In the genomic region with DNA sequence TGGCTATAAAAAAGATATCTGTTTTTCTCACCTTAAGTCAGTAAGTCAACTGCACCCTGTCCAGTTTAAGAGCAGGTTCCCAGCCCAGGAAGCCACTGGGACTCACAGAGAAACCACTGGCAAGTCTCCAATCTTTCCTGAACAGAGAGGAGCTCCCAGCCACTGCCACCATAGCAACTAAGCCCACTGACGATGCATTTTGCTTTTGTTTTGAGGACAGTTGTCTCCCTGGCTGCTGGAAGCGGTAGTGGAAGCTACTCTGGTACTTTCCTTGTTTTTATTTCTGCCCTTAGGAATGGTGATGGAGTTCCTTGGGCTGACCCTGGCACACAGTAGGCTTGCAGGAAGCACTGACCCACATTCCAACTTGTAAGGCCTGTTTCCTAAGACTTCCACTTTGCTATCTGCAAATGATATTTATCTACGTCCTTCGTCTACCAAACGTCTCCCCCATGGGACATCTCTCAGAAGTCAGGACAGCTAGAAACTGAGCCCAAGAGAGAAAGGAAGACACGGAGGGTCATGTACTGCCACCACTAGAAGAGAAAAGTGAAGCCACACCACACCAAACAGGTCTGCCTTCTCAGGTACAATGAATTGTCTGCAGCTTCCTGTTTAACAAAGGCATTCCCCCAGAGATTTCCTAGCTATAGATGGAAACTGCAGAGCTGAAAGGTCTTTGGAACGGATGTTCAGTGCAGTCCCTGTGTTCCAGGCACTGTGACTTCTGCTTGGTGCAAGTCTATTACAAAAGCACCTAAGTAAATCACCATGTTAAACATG, we compare ENCODE assay signal across 21 mouse cellular contexts.
A peak's percentile ranks its signal among the peaks of the same experiment; 100 is the strongest.
DNase-seq lines count a peak whose midpoint lies in the region; ATAC-seq lines count a peak whose summit lies in the region.
"Had no signal": no experiment of that assay in that cellular context is flagged by ENCODE, and none has a peak within 500 bp of the region (broad histone marks: within the 10 kb centered on the region; RNA-seq: fewer than 3 reads in every experiment).

No protein-coding gene starts in this region.

- H3K9me3 ChIP-seq in neural tube, embryonic 14.5 days (ENCODE audit: control insufficient read depth, low read length): no peaks in the 10 kb centered on the region
- H3K9me3 ChIP-seq in neural tube, embryonic 15.5 days (replicated peaks): no peaks in the 10 kb centered on the region
- H3K9me3 ChIP-seq: heart, embryonic 15.5 days; intestine, embryonic 15.5 days; limb, embryonic 12.5 days; liver, embryonic 13.5 days; lung, embryonic 15.5 days had no signal

- no peaks in the 10 kb centered on the region for H3K36me3 ChIP-seq in neural tube, embryonic 14.5 days (ENCODE audit: control insufficient read depth, insufficient read depth, low read length)
- no peaks in the 10 kb centered on the region for H3K36me3 ChIP-seq in neural tube, embryonic 15.5 days
- H3K36me3 ChIP-seq: heart, embryonic 15.5 days; intestine, embryonic 15.5 days; limb, embryonic 12.5 days; liver, embryonic 13.5 days; lung, embryonic 15.5 days had no signal

- no peaks in the 10 kb centered on the region for H3K27me3 ChIP-seq in neural tube, embryonic 14.5 days (ENCODE audit: control insufficient read depth, insufficient read depth, low read length)
- no peaks in the 10 kb centered on the region for H3K27me3 ChIP-seq in neural tube, embryonic 15.5 days (replicated peaks)
- H3K27me3 ChIP-seq: heart, embryonic 15.5 days; intestine, embryonic 15.5 days; limb, embryonic 12.5 days; liver, embryonic 13.5 days; lung, embryonic 15.5 days had no signal

- WGBS in neural tube, embryonic 14.5 days: 62% methylated on average over 7 of the region's 7 CpGs
- 57% methylated on average over 7 of the region's 7 CpGs for WGBS in neural tube, embryonic 15.5 days

- ATAC-seq in neural tube, embryonic 14.5 days (ENCODE audit: low read depth): peak; percentile 71; the same call in 1 of the 2 replicates
- ATAC-seq in neural tube, embryonic 15.5 days (ENCODE audit: low FRiP score): no peak
- ATAC-seq: forebrain, embryonic 16.5 days; intestine, embryonic 15.5 days had no signal

- H3K4me3 ChIP-seq in neural tube, embryonic 14.5 days (ENCODE audit: low read depth, low read length): no peak overlapping the region
- H3K4me3 ChIP-seq in neural tube, embryonic 15.5 days (replicated peaks): no peak overlapping the region
- H3K4me3 ChIP-seq: heart, embryonic 15.5 days; intestine, embryonic 15.5 days; left cerebral cortex, adult 2 months; limb, embryonic 12.5 days; liver, embryonic 13.5 days; lung, embryonic 15.5 days; myocyte had no signal

- peak; percentile 41 for DNase-seq in heart, adult 8-10 months (ENCODE audit: low spot score)
- DNase-seq in heart, postnatal 10 days: no peak
- DNase-seq in layer of hippocampus, postnatal 10 days (ENCODE audit: low spot score in 2 of 2): peak; percentile 13 to 15
- no peak for DNase-seq in layer of hippocampus, postnatal 25 days (ENCODE audit: extremely low spot score in 1 of 2, low spot score in 1 of 2)
- peak; percentile 7 for DNase-seq in skeletal muscle tissue, adult 2 months (ENCODE audit: low read depth, low spot score)
- DNase-seq in urinary bladder, postnatal 14 days (ENCODE audit: low spot score): no peak
- DNase-seq: cerebellum, postnatal 25 days; gastrocnemius, postnatal 14 days; liver, embryonic 13.5 days; right cerebral cortex, adult 18-20 months; spleen, adult 18-20 months; thymus, adult 18-20 months had no signal

- H3K27ac ChIP-seq in neural tube, embryonic 14.5 days (ENCODE audit: low read depth, low read length): no peak overlapping the region
- no peak overlapping the region; the same call in 1 of the 2 replicates for H3K27ac ChIP-seq in neural tube, embryonic 15.5 days (replicated peaks)
- H3K27ac ChIP-seq: heart, embryonic 15.5 days; intestine, embryonic 15.5 days; left cerebral cortex, adult 2 months; limb, embryonic 12.5 days; liver, embryonic 13.5 days; lung, embryonic 15.5 days had no signal

- H3K9ac ChIP-seq in neural tube, embryonic 14.5 days (replicated peaks; ENCODE audit: low read depth, low read length): no peak overlapping the region
- no peak overlapping the region for H3K9ac ChIP-seq in neural tube, embryonic 15.5 days (replicated peaks)
- H3K9ac ChIP-seq: heart, embryonic 15.5 days; intestine, embryonic 15.5 days; limb, embryonic 12.5 days; liver, embryonic 13.5 days; lung, embryonic 15.5 days had no signal

- no peak overlapping the region for H3K4me2 ChIP-seq in neural tube, embryonic 14.5 days (ENCODE audit: low read depth, low read length)
- H3K4me2 ChIP-seq in neural tube, embryonic 15.5 days: no peak overlapping the region
- H3K4me2 ChIP-seq: heart, embryonic 15.5 days; intestine, embryonic 15.5 days; limb, embryonic 12.5 days; liver, embryonic 13.5 days; lung, embryonic 15.5 days had no signal

- intact Hi-C loops in heart, postnatal 10 days (cut with DNase I): loop anchor here (5.0 kb wide), 1 partner anchor 195 kb away; a partner anchor contains a TSS

- H3K4me1 ChIP-seq in neural tube, embryonic 14.5 days (ENCODE audit: control insufficient read depth, insufficient read depth, low read length): no peaks in the 10 kb centered on the region
- H3K4me1 ChIP-seq in neural tube, embryonic 15.5 days: peaks cover 8% of the 10 kb centered on the region; the same call in 1 of the 2 replicates
- H3K4me1 ChIP-seq: intestine, embryonic 15.5 days; lung, embryonic 15.5 days had no signal

Comparison
In these comparisons a context has a peak if more than half of its experiments do, and no peak if none do; other contexts are left out.
1. DNase-seq: peak in heart, adult 8-10 months (single experiment), layer of hippocampus, postnatal 10 days (2 of 2) and skeletal muscle tissue, adult 2 months (single experiment); none in heart, postnatal 10 days (0 of 2), layer of hippocampus, postnatal 25 days (0 of 2) and urinary bladder, postnatal 14 days (single experiment).